Mouse (Mus musculus) myocyte (in vitro differentiated cells): ENCODE measurements at regions not wholly inside any gene's neighbourhood (a gene's known extent, or its start where the extent isn't known, plus 50 kb on each side); places are given as distances from the start of the nearest gene placed in this dataset.

Experiments used
- E2F4 ChIP-seq: IDR thresholded peaks from one replicate; pipeline ENCODE4 v1.6.1; 2011; ENCODE audit warnings: mild to moderate bottlenecking, control low read depth, moderate library complexity; ENCODE audit not compliant: insufficient read depth
- MAX ChIP-seq: IDR thresholded peaks from one replicate; pipeline ENCODE4 v1.6.1; 2011; ENCODE audit warnings: low read depth, mild to moderate bottlenecking, control low read depth
- MYOD1 ChIP-seq, 3 experiments: IDR thresholded peaks; one replicate each; pipeline ENCODE4 v1.6.1; 2011; ENCODE audit warnings: control low read depth in 2 of 3, low read depth in 2 of 3, mild to moderate bottlenecking in 2 of 3, moderate library complexity in 1 of 3; ENCODE audit not compliant: insufficient read length in 2 of 3, control insufficient read depth in 1 of 3
- MYOG ChIP-seq, 3 experiments: IDR thresholded peaks; one replicate each; pipeline ENCODE4 v1.6.1; 2011; ENCODE audit warnings: control low read depth in 2 of 3, low read depth in 2 of 3, mild to moderate bottlenecking in 2 of 3; ENCODE audit not compliant: insufficient read length in 2 of 3, control insufficient read depth in 1 of 3, insufficient read depth in 1 of 3
- POLR2A ChIP-seq: IDR thresholded peaks from one replicate; pipeline ENCODE4 v1.6.1; 2011; ENCODE audit warnings: low read depth, mild to moderate bottlenecking, control low read depth, moderate library complexity; ENCODE audit not compliant: insufficient read length
- POLR2AphosphoS2 ChIP-seq: IDR thresholded peaks from one replicate; pipeline ENCODE4 v1.6.1; 2011; ENCODE audit warnings: low read depth, control low read depth; ENCODE audit not compliant: insufficient read length
- TCF12 ChIP-seq: IDR thresholded peaks from one replicate; pipeline ENCODE4 v1.6.1; 2011; ENCODE audit warnings: mild to moderate bottlenecking, control low read depth; ENCODE audit not compliant: poor library complexity, insufficient read depth, severe bottlenecking
- USF1 ChIP-seq: IDR thresholded peaks from one replicate; pipeline ENCODE4 v1.6.1; 2011; ENCODE audit warnings: low read depth, mild to moderate bottlenecking, control low read depth, moderate library complexity

DNA sequence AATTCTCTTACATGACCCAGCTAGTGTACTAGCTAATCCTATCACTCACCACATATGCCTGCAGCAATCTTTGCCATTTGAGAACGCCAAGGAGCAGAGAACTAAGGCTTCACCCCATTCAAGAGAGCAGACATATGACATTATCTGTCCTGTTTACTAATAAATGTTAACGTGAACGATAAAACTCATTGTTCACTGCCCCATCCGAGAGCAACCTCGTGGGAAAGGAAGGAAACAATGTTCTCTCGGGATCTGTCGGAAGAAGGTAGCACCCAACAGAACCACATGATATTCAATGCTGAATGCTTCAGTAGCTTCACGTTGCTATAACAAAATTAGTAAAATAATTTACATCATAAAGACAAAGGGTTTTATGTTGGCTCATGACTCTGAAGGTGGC lies 163.6 kb downstream of the Qdpr start:
- no peak for TF ChIP-seq USF1
- no peak for TF ChIP-seq POLR2AphosphoS2
- no peak for TF ChIP-seq POLR2A
- no peak for TF ChIP-seq MYOG (IDR thresholded peaks at IDR 0.05; ENCODE audit: control insufficient read depth in 1 of 3, insufficient read depth in 1 of 3, insufficient read length in 2 of 3, low read depth in 2 of 3)
- no peak for TF ChIP-seq MYOD1 (IDR thresholded peaks at IDR 0.05; ENCODE audit: control insufficient read depth in 1 of 3, insufficient read length in 2 of 3, low read depth in 2 of 3)
- TF ChIP-seq E2F4, result no peak
- TF ChIP-seq TCF12, result no peak
- no peak for TF ChIP-seq MAX
